Mouse (Mus musculus) layer of hippocampus, adult 9-11 months (tissue): ENCODE measurements around the gene Olfr1262.
A peak's percentile ranks its signal among the peaks of the same experiment; 100 is the strongest.

Source experiments
- DNase-seq: peaks from one replicate; pipeline ENCODE4 v3.0.0; 2022

Gene Olfr1262

GRCm38 (mm10) chr2:89999845-90000244 lies at the start of gene Olfr1262:
Olfr1262 (plus strand) TSS chr2:90000145.
- no peak for DNase-seq

- peak; percentile 34 for DNase-seq
Observed at GRCm38 (mm10) chr2:89974184-89974583, 25.8 kb upstream of the Olfr1262 start, which contains the start of gene Olfr1260. Olfr1260 (plus strand) TSS chr2:89974340.

GRCm38 (mm10) chr2:89977709-89978108 lies 22.2 kb upstream of the Olfr1262 start:
- DNase-seq: no peak

GRCm38 (mm10) chr2:89990921-89991320 lies 9.0 kb upstream of the Olfr1262 start, which contains the start of gene Olfr1261:
Olfr1261 (plus strand) TSS chr2:89991221.
- DNase-seq: no peak

- no peak for DNase-seq
Observed at GRCm38 (mm10) chr2:90011831-90012230, 11.9 kb downstream of the Olfr1262 start, which contains the start of gene Olfr1263. Olfr1263 (plus strand) TSS chr2:90012131.

- DNase-seq: no peak
Observed at GRCm38 (mm10) chr2:90025477-90025876, 25.5 kb downstream of the Olfr1262 start, which contains the start of gene Olfr1264. Olfr1264 (minus strand) TSS chr2:90025577.

GRCm38 (mm10) chr2:90035037-90035436 lies 35.1 kb downstream of the Olfr1262 start, which contains the start of gene Olfr1265:
Olfr1265 (plus strand) TSS chr2:90035337.
- DNase-seq: no peak
